Mouse (Mus musculus): ENCODE data around the gene Hspb6.

- TF ChIP-seq POLR2A (IDR thresholded peaks at IDR 0.05; ENCODE audit: insufficient read depth, low read length) (no peak), CTCF (IDR thresholded peaks at IDR 0.05; ENCODE audit: low read depth, low read length) (no peak), EP300 (IDR thresholded peaks at IDR 0.05; ENCODE audit: insufficient read depth, low read depth, low read length) (no peak)
These were observed 44.1 kb downstream of the Hspb6 start for GRCm38 (mm10) chr7:30596093-30596492.
